Mouse (Mus musculus): ENCODE results near the gene Stub1. TPM values are rescaled to one million over a fixed set of nuclear protein-coding genes. Genes with fewer than 3 reads are reported as not detected.

The Stub1 gene
- total RNA-seq, 2 experiments from 2014 or later = 116 to 134 TPM

DNA sequence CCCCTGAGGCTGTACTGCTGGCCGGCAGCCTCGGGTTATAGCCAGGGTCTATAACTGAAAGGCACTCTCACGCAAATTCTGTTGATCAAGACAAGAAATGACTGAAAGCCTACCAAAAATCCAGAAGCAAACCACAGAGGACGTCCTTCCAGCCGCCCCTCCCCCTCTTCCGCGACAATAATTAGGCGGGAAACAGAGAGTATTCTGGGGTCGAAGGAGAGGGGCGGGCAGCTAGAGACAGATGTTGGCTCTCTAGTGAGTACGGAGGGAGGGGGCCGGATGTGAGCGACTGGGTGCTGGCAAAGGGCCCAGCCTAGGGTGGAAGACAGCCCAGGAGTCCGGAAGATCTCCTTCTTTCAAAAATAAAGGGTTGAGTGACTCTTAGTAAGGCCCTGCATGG, 40.6 kb downstream of the Stub1 start, which contains the start of gene Fam173a:
Gene Fam173a, minus strand, starts transcription at position 287 of the 400 bp plus-strand sequence.
- peak; percentile 68 to 83 for DNase-seq (ENCODE audit: low spot score in 2 of 2)

DNA sequence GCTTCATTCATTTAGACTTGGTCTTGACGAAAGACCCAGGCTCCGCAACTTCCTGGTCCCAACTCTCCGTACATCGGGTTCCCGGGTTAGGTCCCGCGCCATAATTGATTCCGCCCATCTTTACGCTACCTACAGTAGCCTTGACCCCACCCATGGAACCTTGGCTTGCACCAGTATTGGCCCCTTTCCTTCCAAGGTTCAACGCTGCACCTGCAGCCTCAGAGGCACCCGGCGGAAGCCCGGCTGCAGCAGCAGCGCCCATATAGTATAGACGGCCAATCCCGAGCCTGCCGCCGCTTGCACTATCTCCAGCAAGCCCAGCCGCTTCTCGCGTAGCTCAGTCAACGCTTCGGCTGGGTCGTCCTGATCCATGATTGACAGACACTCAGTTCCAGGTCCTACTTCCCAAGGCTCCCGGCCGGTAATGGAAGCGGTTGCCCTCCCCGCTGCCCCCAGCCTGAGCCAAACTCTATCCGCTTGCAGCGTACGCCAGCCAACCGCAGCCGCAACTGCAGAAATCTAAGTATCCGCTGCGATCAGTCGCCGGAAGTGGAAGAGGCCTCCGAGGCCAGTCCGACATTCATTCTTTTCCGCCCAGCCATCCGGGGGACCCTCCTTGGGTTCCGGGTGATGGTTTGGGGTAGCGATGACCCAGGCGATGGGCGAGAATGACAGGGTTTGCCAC, 41.2 kb downstream of the Stub1 start:
- peak; percentile 64 to 85 for DNase-seq (ENCODE audit: low spot score in 2 of 2)

- no peak for DNase-seq (ENCODE audit: low spot score in 2 of 2)
Measured at GRCm38 (mm10) chr17:25791320-25791842, 41.8 kb downstream of the Stub1 start.

GRCm38 (mm10) chr17:25786781-25787504, 46.3 kb downstream of the Stub1 start:
- no peak for DNase-seq (ENCODE audit: low spot score in 2 of 2)

DNA sequence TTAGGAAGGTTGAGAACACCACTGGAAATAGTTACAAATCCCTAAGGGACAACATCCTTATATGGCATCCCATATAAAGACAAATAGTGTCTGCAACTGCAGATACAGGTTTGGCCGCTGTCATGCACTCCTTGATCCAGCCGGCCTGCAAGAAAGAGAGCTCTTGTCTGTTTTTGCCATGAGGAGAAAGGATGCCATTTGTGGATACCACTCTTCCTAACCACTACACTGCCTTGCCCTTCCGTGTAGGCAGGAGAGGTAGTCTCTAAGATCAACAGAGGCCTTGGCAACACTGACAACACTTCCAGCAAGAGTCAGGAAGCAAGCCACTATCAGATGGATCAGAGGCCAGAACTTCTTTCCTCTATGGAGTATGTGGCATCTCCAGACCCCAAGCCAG, 46.9 kb downstream of the Stub1 start, which contains the start of gene Ccdc78:
Gene Ccdc78, plus strand, starts transcription at position 301 of the 400 bp plus-strand sequence.
- no peak for DNase-seq (ENCODE audit: low spot score in 2 of 2)

DNA sequence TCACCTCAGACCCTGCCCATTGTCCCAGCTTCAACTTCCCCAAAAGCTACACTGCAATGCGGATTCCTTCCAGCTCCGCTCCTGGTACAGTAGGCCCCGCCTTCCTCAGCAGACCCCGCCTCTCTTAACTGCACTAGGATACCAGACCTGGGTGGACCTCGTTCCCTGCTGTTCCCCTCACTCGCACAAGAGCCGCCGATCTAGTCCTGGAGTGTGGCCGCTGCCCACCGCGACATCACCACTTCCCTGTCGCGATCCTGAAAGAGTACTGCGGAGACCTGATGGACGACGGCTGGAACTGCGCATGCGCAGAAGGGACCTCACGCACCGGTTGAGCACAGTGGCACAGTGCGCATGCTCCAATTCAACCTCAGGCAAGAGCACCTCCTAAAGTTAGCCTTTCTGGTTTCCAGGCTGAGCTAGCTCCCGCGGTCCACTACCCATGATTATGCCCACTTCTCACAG, 47.9 kb downstream of the Stub1 start, which contains the start of gene Haghl:
Gene Haghl, minus strand, starts transcription at position 393 of the 465 bp plus-strand sequence.
- DNase-seq (ENCODE audit: low spot score in 2 of 2) = peak; percentile 88 to 97

GRCm38 (mm10) chr17:25783861-25784574, 49.2 kb downstream of the Stub1 start:
- DNase-seq (ENCODE audit: low spot score in 2 of 2) = no peak

DNA sequence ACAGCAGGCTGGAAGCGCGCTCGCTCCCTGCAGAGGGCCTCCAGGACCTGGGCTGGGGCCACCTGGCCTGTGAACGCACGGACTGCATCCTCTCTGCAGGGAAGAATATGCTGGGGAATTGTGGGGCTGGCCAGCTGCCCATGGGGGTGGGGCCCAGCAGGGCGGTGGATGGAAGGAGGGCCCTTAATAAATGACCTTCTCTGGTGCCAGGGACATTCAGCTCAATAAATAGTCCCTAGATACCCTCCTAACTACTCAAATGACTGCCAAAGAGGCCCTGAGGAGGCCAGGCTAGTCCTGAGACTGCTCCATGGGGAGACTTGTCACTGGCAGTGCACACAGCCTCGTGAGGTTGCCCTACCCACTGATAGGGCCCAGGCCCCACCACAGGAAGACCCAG, 50.1 kb downstream of the Stub1 start:
- DNase-seq (ENCODE audit: low spot score in 2 of 2) = no peak

DNA sequence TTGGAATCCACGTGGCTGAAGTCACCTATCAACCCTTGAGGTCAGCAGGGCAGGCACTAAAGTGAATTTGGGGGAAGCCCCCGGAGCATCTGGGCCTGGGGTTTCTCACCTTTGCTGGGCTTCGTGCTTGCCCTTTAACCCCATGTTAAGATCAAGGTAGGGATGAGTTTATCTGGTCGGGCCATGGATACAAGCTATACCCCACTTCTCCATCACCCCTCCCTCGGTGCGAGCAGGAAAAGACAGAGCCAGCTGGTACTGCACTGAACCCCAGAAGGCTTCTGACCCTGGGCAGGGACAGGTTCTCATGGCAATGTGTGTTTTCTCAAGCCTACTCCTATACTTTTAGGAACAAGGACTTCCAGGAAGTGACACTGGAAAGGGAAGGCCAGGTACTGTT, 51.9 kb downstream of the Stub1 start:
- no peak for DNase-seq (ENCODE audit: low spot score in 2 of 2)

Small RNA genes within 50 kb of the gene (microRNA-seq; reads per million reads assigned to microRNA genes)
- 1.5 reads per million for gene Mir3082
- gene Mir6966 = 1.5 reads per million

Other genes starting within 250 kb of the Stub1 start
- gene Gng13, start 116.2 kb downstream of the Stub1 start, total RNA-seq (2021) = not detected
- 1 to 10 TPM; 7.7 to 8.6 TPM for gene Chtf18, start 106.0 kb downstream of the Stub1 start, total RNA-seq (2021)
- 1 to 10 TPM; 7.9 to 8.1 TPM for gene Rpusd1, start 105.7 kb downstream of the Stub1 start, total RNA-seq (2021)
- not detected for gene Mslnl, start 97.4 kb downstream of the Stub1 start, total RNA-seq (2021)
- under 1 TPM; 0.44 to 0.49 TPM for gene Msln, start 79.0 kb downstream of the Stub1 start, total RNA-seq (2021)
- gene Narfl, start 59.6 kb downstream of the Stub1 start, total RNA-seq (2021) = 10 to 100 TPM; 29.0 to 31.3 TPM
- 10 to 100 TPM; 31.3 to 32.5 TPM for gene Haghl, start 47.7 kb downstream of the Stub1 start, total RNA-seq (2021)
- not detected for gene Ccdc78, start 46.8 kb downstream of the Stub1 start, total RNA-seq (2021)
- 10 to 100 TPM; 45.6 to 45.8 TPM for gene Fam173a, start 40.5 kb downstream of the Stub1 start, total RNA-seq (2021)
- gene AC134908.4, start 37.7 kb downstream of the Stub1 start, total RNA-seq (2021) = under 1 TPM in 1 of 2 experiments, not detected in 1; 0.75 TPM
- 10 to 100 TPM; 46.3 to 51.6 TPM for gene Metrn, start 36.3 kb downstream of the Stub1 start, total RNA-seq (2021)
- 1 to 10 TPM; 1.4 to 2.0 TPM for gene Fbxl16, start 24.3 kb downstream of the Stub1 start, total RNA-seq (2021)
- 10 to 100 TPM; 12.2 to 13.7 TPM for gene Wdr24, start 9.8 kb downstream of the Stub1 start, total RNA-seq (2021)
- 10 to 100 TPM; 31.6 to 32.4 TPM for gene Jmjd8, start 4.5 kb downstream of the Stub1 start, total RNA-seq (2021)
- 1 to 10 TPM; 7.6 to 10.0 TPM for gene Rhbdl1, start 3.9 kb upstream of the Stub1 start, total RNA-seq (2021)
- gene Gm20683, start 8.4 kb upstream of the Stub1 start, total RNA-seq (2021) = 1 to 10 TPM; 5.4 to 7.6 TPM
- gene Rhot2, start 11.4 kb upstream of the Stub1 start, total RNA-seq (2021) = 10 to 100 TPM; 34.9 to 41.5 TPM
- gene Wdr90, start 28.1 kb upstream of the Stub1 start, total RNA-seq (2021) = 10 to 100 TPM; 11.7 to 12.0 TPM
- gene Mcrip2, start 35.4 kb upstream of the Stub1 start, total RNA-seq (2021) = 10 to 100 TPM; 46.1 to 48.6 TPM
- gene Mettl26, start 41.7 kb upstream of the Stub1 start, total RNA-seq (2021) = 10 to 100 TPM; 20.0 to 21.3 TPM
- 1 to 10 TPM in 1 of 2 experiments, under 1 TPM in 1; 0.88 to 1.4 TPM for gene Wfikkn1, start 47.5 kb upstream of the Stub1 start, total RNA-seq (2021)
- gene Rab40c, start 86.3 kb upstream of the Stub1 start, total RNA-seq (2021) = 10 to 100 TPM; 15.1 to 17.2 TPM
- gene Pigq, start 111.5 kb upstream of the Stub1 start, total RNA-seq (2021) = 10 to 100 TPM; 46.7 to 50.8 TPM
- not detected for gene Nhlrc4, start 111.6 kb upstream of the Stub1 start, total RNA-seq (2021)
- gene A930017K11Rik, start 119.2 kb upstream of the Stub1 start, total RNA-seq (2021) = not detected
- gene Capn15, start 152.4 kb upstream of the Stub1 start, total RNA-seq (2021) = 10 to 100 TPM; 14.2 to 14.5 TPM
- 10 to 100 TPM; 36.8 to 41.4 TPM for gene Rab11fip3, start 236.2 kb upstream of the Stub1 start, total RNA-seq (2021)